Mouse (Mus musculus) WW6 (cell line): ENCODE data around the gene Gabra2.

ENCODE experiments used
- DNase-seq: peaks from one replicate; pipeline ENCODE4 v3.0.0-alpha.2; 2013; ENCODE audit warnings: low read depth, low spot score

The Gabra2 gene

GRCm38 (mm10) chr5:71095725-71096607 lies at the start of gene Gabra2:
Gene Gabra2, minus strand, starts transcription at chr5:71095849.
- no peak for DNase-seq

GRCm38 (mm10) chr5:71136691-71137090 lies 41.0 kb upstream of the Gabra2 start:
- DNase-seq: no peak

DNA sequence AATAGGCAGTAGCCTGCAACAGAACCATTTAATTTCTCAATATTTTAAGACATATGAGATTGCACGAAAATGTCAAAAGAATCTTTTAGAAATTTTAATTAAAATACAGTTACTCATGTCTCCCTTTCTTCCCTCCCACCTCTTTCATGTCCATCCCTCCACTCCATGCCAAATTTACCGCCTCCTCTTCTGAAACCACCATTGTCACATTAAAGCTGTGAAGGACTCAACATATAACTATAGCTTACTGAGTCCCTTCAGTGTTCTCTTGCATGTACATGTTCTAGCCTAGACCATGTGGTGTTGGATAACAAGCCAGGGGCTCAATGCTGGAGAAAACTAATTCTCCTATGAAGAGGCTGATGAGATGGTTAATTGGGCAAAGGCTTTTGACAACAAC lies 40.2 kb upstream of the Gabra2 start:
- no peak for DNase-seq

DNA sequence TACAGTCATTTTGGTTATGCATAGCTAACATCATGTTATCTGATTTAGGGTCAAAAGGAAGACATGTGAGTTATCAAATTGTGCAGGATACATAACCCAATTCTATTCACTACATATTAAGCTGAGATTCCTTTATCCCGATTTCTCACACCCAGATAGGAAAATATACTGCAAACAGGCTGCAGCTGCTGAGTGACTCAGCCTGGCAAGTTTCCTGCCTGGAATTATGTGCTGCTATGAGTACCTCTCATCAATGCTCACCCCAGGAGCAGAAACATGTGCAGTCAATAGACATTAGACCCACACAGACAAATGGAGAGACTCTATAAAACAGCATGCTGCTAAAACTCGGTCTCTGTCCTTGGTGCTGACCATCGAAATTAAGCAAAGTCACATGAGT lies 32.1 kb upstream of the Gabra2 start:
- no peak for DNase-seq

- no peak for DNase-seq
Observed at GRCm38 (mm10) chr5:71115216-71115615, 19.6 kb upstream of the Gabra2 start.

DNA sequence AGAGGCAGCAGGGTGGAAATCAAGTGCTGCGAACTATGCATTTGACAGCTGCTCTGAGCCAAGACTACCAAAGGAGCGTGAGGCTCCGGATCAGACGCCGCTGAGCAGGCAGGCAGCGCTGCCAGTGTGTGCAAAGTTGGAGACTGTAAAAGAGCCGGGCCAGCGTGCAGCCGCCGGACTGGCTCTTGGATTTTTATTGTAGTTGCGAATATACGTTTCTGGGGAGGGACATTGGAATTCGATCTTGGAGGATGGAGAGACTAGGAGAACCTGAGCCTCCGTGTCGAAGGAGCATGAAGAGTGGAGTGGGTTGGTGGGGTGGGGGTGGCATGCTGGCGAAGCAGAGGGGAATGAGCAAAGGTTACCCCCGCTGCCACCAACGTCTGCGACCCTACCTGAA lies 469 bp downstream of the Gabra2 start:
- DNase-seq: no peak

DNA sequence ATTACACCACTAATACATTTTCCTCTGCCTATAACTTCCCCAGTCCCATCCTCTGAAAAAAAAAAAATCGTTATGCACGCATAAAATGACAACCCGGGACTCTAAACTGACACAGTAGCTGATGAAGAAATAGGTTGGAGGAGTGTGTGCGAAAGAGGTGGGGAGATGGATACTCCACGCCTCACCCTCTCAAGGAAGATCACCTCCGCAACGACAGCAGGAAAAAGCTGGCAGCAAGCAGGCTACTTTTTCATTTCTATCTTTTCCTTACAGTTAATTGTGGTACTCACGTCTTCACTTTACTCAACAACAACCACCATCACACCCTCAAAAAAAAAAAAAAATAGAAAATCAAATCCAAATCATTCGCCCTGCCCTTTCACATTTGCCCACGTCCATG lies 873 bp downstream of the Gabra2 start:
- no peak for DNase-seq

DNA sequence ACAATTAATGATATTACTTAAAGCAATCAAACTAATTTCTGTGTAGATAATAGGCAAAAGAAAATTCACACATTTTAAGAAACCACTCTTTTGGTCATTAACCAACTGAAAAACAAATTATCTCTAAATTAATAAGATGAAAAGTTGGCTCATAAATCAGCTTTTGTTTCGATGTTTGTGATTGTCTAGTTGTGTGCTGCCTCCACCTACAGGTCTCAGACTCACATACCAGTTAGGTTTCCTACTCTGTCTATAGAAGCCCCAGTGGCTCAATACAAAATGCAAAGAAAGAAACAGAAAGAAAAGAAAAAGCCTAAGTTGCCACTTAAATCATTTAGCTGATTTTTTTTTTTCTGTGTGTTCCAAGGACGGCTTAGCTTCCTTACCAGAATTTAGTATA lies 1.8 kb downstream of the Gabra2 start:
- no peak for DNase-seq

GRCm38 (mm10) chr5:71092475-71092874 lies 3.2 kb downstream of the Gabra2 start:
- DNase-seq: no peak

GRCm38 (mm10) chr5:71091926-71092325 lies 3.7 kb downstream of the Gabra2 start:
- no peak for DNase-seq

- no peak for DNase-seq
Observed at GRCm38 (mm10) chr5:71078861-71079260, 16.8 kb downstream of the Gabra2 start.

GRCm38 (mm10) chr5:71061696-71062095 lies 34.0 kb downstream of the Gabra2 start:
- no peak for DNase-seq

GRCm38 (mm10) chr5:71058047-71058446 lies 37.6 kb downstream of the Gabra2 start:
- DNase-seq: no peak

DNA sequence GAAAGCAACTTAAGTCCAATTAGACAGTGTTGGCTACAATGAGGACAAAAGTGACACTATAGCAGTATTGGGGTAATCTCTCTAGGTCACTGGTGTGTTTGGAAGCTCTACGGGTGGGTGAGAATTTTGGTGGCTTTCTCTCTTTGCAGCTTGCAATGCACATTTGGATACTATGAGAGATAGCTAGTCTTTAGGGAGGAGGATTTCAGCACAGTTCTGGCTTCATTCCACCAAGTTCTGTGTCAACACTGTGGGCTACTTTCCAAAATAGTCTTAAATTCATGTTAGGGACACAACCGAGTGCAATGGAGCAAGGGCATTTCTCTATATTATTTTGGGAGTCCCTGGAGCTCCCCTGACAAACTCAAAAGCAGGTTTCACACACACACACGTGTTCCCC lies 58.3 kb downstream of the Gabra2 start:
- DNase-seq: no peak

DNA sequence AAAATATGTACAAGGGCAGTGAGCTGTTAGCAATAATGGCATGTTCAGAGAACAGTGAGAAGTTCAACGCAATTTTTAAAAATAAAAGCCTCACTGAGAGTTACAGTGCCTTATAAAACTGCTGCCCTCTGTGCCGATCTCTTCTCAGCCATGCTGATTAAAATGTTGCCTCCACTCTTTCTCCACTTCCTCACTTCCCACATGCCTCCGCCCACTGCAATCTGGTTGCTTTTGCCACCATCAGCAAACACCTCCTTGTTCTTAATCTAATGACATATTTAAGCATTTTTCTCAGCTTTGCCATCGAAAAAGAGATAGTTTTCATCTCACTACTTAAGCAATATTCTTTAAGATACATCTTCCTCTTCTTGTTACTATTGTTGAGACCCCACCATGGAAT lies 69.7 kb downstream of the Gabra2 start:
- no peak for DNase-seq

- DNase-seq: no peak
Observed at GRCm38 (mm10) chr5:71011751-71012150, 83.9 kb downstream of the Gabra2 start.

DNA sequence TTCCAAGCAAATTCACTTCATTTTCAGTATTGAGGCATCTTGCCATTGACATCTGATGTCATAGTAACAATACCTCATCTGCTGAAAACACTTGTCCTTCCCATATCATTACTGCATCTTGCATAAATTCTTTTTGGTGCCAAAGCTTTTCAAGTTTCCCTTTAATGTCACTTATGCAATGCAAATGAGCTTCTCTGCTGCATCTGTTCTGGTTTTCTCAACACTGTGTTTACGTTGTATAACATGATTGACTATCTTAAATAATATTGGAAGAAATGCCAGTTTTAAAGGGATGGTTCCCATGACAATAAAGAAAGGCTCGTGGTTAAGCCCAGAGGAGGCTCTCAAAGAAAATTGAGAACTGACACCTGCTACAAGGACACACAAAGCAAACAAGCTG lies 84.4 kb downstream of the Gabra2 start:
- DNase-seq: no peak

DNA sequence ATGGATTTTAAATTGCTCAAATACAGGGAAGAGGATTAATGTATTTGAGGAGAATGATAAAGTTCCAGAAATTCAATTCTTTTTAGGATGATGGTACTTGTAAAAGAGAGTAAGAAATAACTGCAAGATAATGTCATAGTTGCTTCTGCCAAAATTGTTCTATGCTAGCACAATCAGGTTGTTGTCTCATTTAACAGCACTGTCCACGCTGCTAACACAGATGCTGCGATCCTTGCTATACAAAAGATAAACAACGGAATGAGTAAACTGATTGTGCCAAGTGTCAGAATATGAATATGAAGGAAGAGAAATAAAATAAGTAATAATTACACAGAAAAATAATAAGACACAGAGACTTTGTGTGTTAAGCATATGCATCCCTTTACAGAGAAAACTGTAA lies 84.9 kb downstream of the Gabra2 start:
- no peak for DNase-seq

- no peak for DNase-seq
Observed at GRCm38 (mm10) chr5:70995617-70996325, 99.9 kb downstream of the Gabra2 start.

GRCm38 (mm10) chr5:70993281-70993680 lies 102.4 kb downstream of the Gabra2 start:
- no peak for DNase-seq

- DNase-seq: no peak
Observed at GRCm38 (mm10) chr5:70990891-70991290, 104.8 kb downstream of the Gabra2 start.
